ENCODE assay signal across 24 mouse cellular contexts in the genomic region with DNA sequence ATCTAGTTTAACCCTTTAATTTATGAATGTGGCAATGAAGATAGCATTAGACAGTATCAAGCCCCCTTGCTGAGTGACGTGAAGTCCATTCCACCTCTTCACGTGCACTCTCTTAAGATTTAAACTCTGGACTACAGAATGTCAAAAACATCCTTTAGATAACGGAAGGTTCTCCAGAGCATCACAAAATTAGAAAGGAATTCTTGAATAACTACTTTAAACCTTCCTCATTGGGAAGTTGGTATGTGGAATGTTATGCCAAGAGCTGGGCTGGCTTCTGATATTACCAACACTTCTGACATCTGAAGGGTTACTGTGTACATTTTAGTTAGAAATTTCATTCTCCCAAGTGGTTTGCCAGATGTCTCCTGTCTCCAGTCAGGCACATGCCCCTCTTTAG.
DNase-seq lines count a peak whose midpoint lies in the region; ATAC-seq and TF ChIP-seq lines count a peak whose summit lies in the region.
"Had no signal": no experiment of that assay in that cellular context is flagged by ENCODE, and none has a peak within 500 bp of the region (broad histone marks: within the 10 kb centered on the region; RNA-seq: fewer than 3 reads in every experiment).

No protein-coding gene starts in this region.

- WGBS in heart, adult 2 months: 71% methylated on average over 3 of the region's 3 CpGs
- 48% methylated on average over 3 of the region's 3 CpGs for WGBS in heart, embryonic 16.5 days
- WGBS in heart, embryonic 12.5 days: 41% methylated on average over 3 of the region's 3 CpGs
- WGBS in lung, embryonic 14.5 days: 51% methylated on average over 3 of the region's 3 CpGs
- 41% methylated on average over 3 of the region's 3 CpGs for WGBS in lung, postnatal 0 days

- H3K79me2 ChIP-seq in heart, adult 2 months (replicated peaks; ENCODE audit: control insufficient read depth, insufficient read depth, low read length): peaks cover 6% of the 10 kb centered on the region

- H3K4me1 ChIP-seq in heart, adult 2 months (ENCODE audit: control insufficient read depth, insufficient read depth, low read length): peaks cover 12% of the 10 kb centered on the region
- peaks cover 41% of the 10 kb centered on the region for H3K4me1 ChIP-seq in heart, embryonic 16.5 days (ENCODE audit: control insufficient read depth, insufficient read depth, low read length)
- peaks cover 45% of the 10 kb centered on the region for H3K4me1 ChIP-seq in heart, embryonic 12.5 days (replicated peaks)
- no peaks in the 10 kb centered on the region for H3K4me1 ChIP-seq in lung, embryonic 14.5 days (ENCODE audit: insufficient read depth)
- H3K4me1 ChIP-seq in lung, postnatal 0 days (ENCODE audit: insufficient read depth, low read depth, low read length): peaks cover 20% of the 10 kb centered on the region

- H3K36me3 ChIP-seq in heart, adult 2 months (ENCODE audit: control insufficient read depth, insufficient read depth, low read length): peaks cover 21% of the 10 kb centered on the region
- H3K36me3 ChIP-seq in heart, embryonic 16.5 days (ENCODE audit: control insufficient read depth, insufficient read depth): no peaks in the 10 kb centered on the region
- 0 out of 2 replicates have a peak, but pooled peaks cover 8% of the 10 kb centered on the region for H3K36me3 ChIP-seq in heart, embryonic 12.5 days
- peaks cover 9% of the 10 kb centered on the region; the same call in 1 of the 2 replicates for H3K36me3 ChIP-seq in lung, embryonic 14.5 days (ENCODE audit: insufficient read depth)
- no peaks in the 10 kb centered on the region for H3K36me3 ChIP-seq in lung, postnatal 0 days (ENCODE audit: insufficient read depth, low read length)

- intact Hi-C loops in heart, adult 2 months (cut with DNase I): no loop called here

- no peak overlapping the region for H3K27ac ChIP-seq in heart, adult 2 months
- peak overlapping the region; percentile 47 for H3K27ac ChIP-seq in heart, embryonic 16.5 days (ENCODE audit: low read length)
- H3K27ac ChIP-seq in heart, embryonic 12.5 days (ENCODE audit: poor library complexity, severe bottlenecking): no peak overlapping the region
- H3K27ac ChIP-seq in lung, embryonic 14.5 days (ENCODE audit: low read depth): no peak overlapping the region
- H3K27ac ChIP-seq in lung, postnatal 0 days (ENCODE audit: low read length): peak overlapping the region; percentile 32
- H3K27ac ChIP-seq: embryonic facial prominence, embryonic 10.5 days; embryonic facial prominence, embryonic 12.5 days; forebrain, embryonic 13.5 days had no signal

- no peak overlapping the region for H3K4me2 ChIP-seq in heart, embryonic 16.5 days (ENCODE audit: low read depth, low read length)
- H3K4me2 ChIP-seq in heart, embryonic 12.5 days: no peak overlapping the region
- no peak overlapping the region for H3K4me2 ChIP-seq in lung, embryonic 14.5 days
- H3K4me2 ChIP-seq in lung, postnatal 0 days (replicated peaks; ENCODE audit: low read depth, low read length): no peak overlapping the region
- H3K4me2 ChIP-seq: embryonic facial prominence, embryonic 12.5 days; forebrain, embryonic 13.5 days had no signal

- no peaks in the 10 kb centered on the region for H3K9me3 ChIP-seq in heart, embryonic 16.5 days (replicated peaks; ENCODE audit: control insufficient read depth, low read length)
- no peaks in the 10 kb centered on the region for H3K9me3 ChIP-seq in heart, embryonic 12.5 days (replicated peaks)
- H3K9me3 ChIP-seq in lung, embryonic 14.5 days (ENCODE audit: low read depth, low read length): no peaks in the 10 kb centered on the region
- H3K9me3 ChIP-seq in lung, postnatal 0 days (ENCODE audit: low read length): no peaks in the 10 kb centered on the region
- H3K9me3 ChIP-seq: embryonic facial prominence, embryonic 10.5 days; embryonic facial prominence, embryonic 12.5 days; forebrain, embryonic 13.5 days; G1E had no signal

- DNase-seq in heart, adult 11 months: peak; percentile 12
- DNase-seq in heart, adult 2 months: no peak
- DNase-seq in lung, embryonic 14.5 days: peak; percentile 34
- no peak for DNase-seq in lung, postnatal 4 days
- DNase-seq in lung, postnatal 0 days (ENCODE audit: low spot score): peak; percentile 44
- no peak for DNase-seq in lung, postnatal 36 days
- DNase-seq: adrenal gland, adult 8-10 months; adrenal gland, postnatal 14 days; B cell, adult 2 months; cerebellum, adult 11-12 months; cerebellum, adult 2 months; cerebellum, adult 9-10 months; cerebellum, postnatal 10 days; cerebellum, postnatal 25 days had no signal

- TF ChIP-seq EP300 in heart, adult 2 months (IDR thresholded peaks at IDR 0.05; ENCODE audit: insufficient read depth, low read depth, low read length): no peak
- TF ChIP-seq EP300 in lung, postnatal 0 days (IDR thresholded peaks at IDR 0.05): peak; percentile 91

- TF ChIP-seq POLR2A in heart, adult 2 months (IDR thresholded peaks at IDR 0.05; ENCODE audit: insufficient read depth, low read depth, low read length): no peak

- H3K4me3 ChIP-seq in heart, adult 2 months: no peak overlapping the region
- H3K4me3 ChIP-seq in heart, embryonic 16.5 days (ENCODE audit: low read length): no peak overlapping the region
- no peak overlapping the region for H3K4me3 ChIP-seq in heart, embryonic 12.5 days
- H3K4me3 ChIP-seq in lung, embryonic 14.5 days (ENCODE audit: low read depth, low read length): no peak overlapping the region
- H3K4me3 ChIP-seq in lung, postnatal 0 days (ENCODE audit: low read depth, low read length): no peak overlapping the region
- H3K4me3 ChIP-seq: embryonic facial prominence, embryonic 10.5 days; embryonic facial prominence, embryonic 12.5 days; forebrain, embryonic 13.5 days had no signal

- ATAC-seq in heart, embryonic 16.5 days (replicated peaks; ENCODE audit: extremely low read depth, insufficient read depth, low FRiP score): no peak
- ATAC-seq in heart, embryonic 12.5 days (ENCODE audit: insufficient number of reproducible peaks, low FRiP score): no peak
- no peak for ATAC-seq in lung, embryonic 14.5 days (ENCODE audit: insufficient read depth)
- peak; percentile 70 for ATAC-seq in lung, postnatal 0 days
- ATAC-seq: activated CD4-positive, CD25-positive, alpha-beta regulatory T cell, adult 4 months; CD4-positive, CD25-positive, alpha-beta regulatory T cell, adult 4 months; forebrain, embryonic 13.5 days; Patski had no signal

- no peak overlapping the region for H3K9ac ChIP-seq in heart, adult 2 months (ENCODE audit: low read depth, low read length)
- no peak overlapping the region for H3K9ac ChIP-seq in heart, embryonic 16.5 days (ENCODE audit: low read length)
- H3K9ac ChIP-seq in heart, embryonic 12.5 days: no peak overlapping the region
- no peak overlapping the region for H3K9ac ChIP-seq in lung, embryonic 14.5 days
- H3K9ac ChIP-seq in lung, postnatal 0 days (replicated peaks; ENCODE audit: low read depth): no peak overlapping the region
- H3K9ac ChIP-seq: embryonic facial prominence, embryonic 12.5 days; forebrain, embryonic 13.5 days had no signal

- no peaks in the 10 kb centered on the region for H3K27me3 ChIP-seq in heart, adult 2 months (ENCODE audit: control insufficient read depth, insufficient read depth, low read length)
- H3K27me3 ChIP-seq in heart, embryonic 16.5 days (ENCODE audit: control insufficient read depth, insufficient read depth, low read length): no peaks in the 10 kb centered on the region
- no peaks in the 10 kb centered on the region for H3K27me3 ChIP-seq in heart, embryonic 12.5 days (replicated peaks)
- no peaks in the 10 kb centered on the region for H3K27me3 ChIP-seq in lung, embryonic 14.5 days (ENCODE audit: insufficient read depth, low read length)
- no peaks in the 10 kb centered on the region for H3K27me3 ChIP-seq in lung, postnatal 0 days (replicated peaks; ENCODE audit: insufficient read depth, low read length)
- H3K27me3 ChIP-seq: CH12.LX; embryonic facial prominence, embryonic 12.5 days; forebrain, embryonic 13.5 days; Patski had no signal

- TF ChIP-seq CTCF in heart, adult 2 months (IDR thresholded peaks at IDR 0.05): no peak
- TF ChIP-seq CTCF in lung, embryonic 14.5 days (IDR thresholded peaks at IDR 0.05; ENCODE audit: low read depth): no peak
- TF ChIP-seq CTCF in lung, postnatal 0 days (IDR thresholded peaks at IDR 0.05): no peak

Comparison
In these comparisons a context has a peak if more than half of its experiments do, and no peak if none do; other contexts are left out.
1. DNase-seq: peak in heart, adult 11 months (single experiment), lung, embryonic 14.5 days (single experiment) and lung, postnatal 0 days (single experiment); none in heart, adult 2 months (0 of 2), lung, postnatal 4 days (0 of 2) and lung, postnatal 36 days (single experiment).
2. H3K27ac ChIP-seq: peak in heart, embryonic 16.5 days (single experiment) and lung, postnatal 0 days (single experiment); none in heart, adult 2 months (single experiment), heart, embryonic 12.5 days (single experiment) and lung, embryonic 14.5 days (single experiment).